Mouse (Mus musculus) G1E (cell line): ENCODE results near the gene Ptprg. TPM values are rescaled to one million over a fixed set of nuclear protein-coding genes. Genes with fewer than 3 reads are reported as not detected.

Experiments used
- ATAC-seq: 2 replicates; pipeline ENCODE4 v1.8.0; 2016; ENCODE audit warnings: mild to moderate bottlenecking; ENCODE audit not compliant: insufficient number of reproducible peaks, poor library complexity, low FRiP score, severe bottlenecking; ENCODE audit errors: extremely low read depth
- DNase-seq: peaks from one replicate; pipeline ENCODE4 v3.0.0; 2012; ENCODE audit warnings: low spot score
- H3K27me3 ChIP-seq: 2 replicates; pipeline ENCODE4 v1.6.1; 2012; ENCODE audit warnings: mild to moderate bottlenecking, low read length, inconsistent platforms; ENCODE audit not compliant: insufficient read depth
- H3K36me3 ChIP-seq: replicated peaks from 2 replicates; pipeline ENCODE3; 2012; ENCODE audit warnings: mild to moderate bottlenecking, inconsistent platforms
- H3K4me1 ChIP-seq: 2 replicates; pipeline ENCODE4 v1.6.1; 2012; ENCODE audit warnings: low read depth, low read length, inconsistent platforms, mixed read lengths; ENCODE audit not compliant: insufficient read depth
- H3K4me3 ChIP-seq: 2 replicates; pipeline ENCODE4 v1.5.1; 2012; ENCODE audit warnings: low read depth, mild to moderate bottlenecking, inconsistent platforms, low read length, moderate library complexity, mixed read lengths
- H3K9me3 ChIP-seq: replicated peaks from 2 replicates; pipeline ENCODE4 v1.6.1; 2012; ENCODE audit warnings: inconsistent platforms
- CTCF ChIP-seq: IDR thresholded peaks from 2 replicates; pipeline ENCODE4 v1.5.1; 2012; ENCODE audit warnings: low read depth, low read length, inconsistent platforms, mixed read lengths
- GATA1 ChIP-seq: IDR thresholded peaks from 2 replicates; pipeline ENCODE4 v1.6.1; 2012; ENCODE audit warnings: borderline replicate concordance, low read length, inconsistent platforms, mixed read lengths
- GATA2 ChIP-seq: IDR thresholded peaks from 2 replicates; pipeline ENCODE4 v1.6.1; 2012; ENCODE audit warnings: low read depth, low read length, inconsistent platforms, borderline replicate concordance
- POLR2AphosphoS5 ChIP-seq: IDR thresholded peaks from 2 replicates; pipeline ENCODE4 v1.6.1; 2012; ENCODE audit warnings: low read depth, low read length, inconsistent platforms; ENCODE audit not compliant: insufficient replicate concordance
- TAL1 ChIP-seq: conservative IDR thresholded peaks from 2 replicates; pipeline ENCODE4 v1.6.1; 2012; ENCODE audit warnings: low read depth, low read length, inconsistent platforms, mixed read lengths
- polyA plus RNA-seq: library from polyadenylated mRNA; stranded (reverse); fragments of >175 nt; gene quantifications from 2 replicates; pipeline ENCODE4 v1.2.3, GENCODE M21; 2012
- total RNA-seq, 2 experiments: library from RNA; stranded (forward) in 1 of 2; stranded (reverse) in 1 of 2; fragments of 200-1000 nt in 1 of 2; fragments of >200 nt in 1 of 2; fragmentation: Nextera tagmentation in 1 of 2; gene quantifications; 2 replicates each; pipeline ENCODE4 v1.2.3; 2014 to 2017

Gene Ptprg
- total and polyA plus RNA-seq, 3 experiments = 0.05 TPM; not detected in 2

DNA sequence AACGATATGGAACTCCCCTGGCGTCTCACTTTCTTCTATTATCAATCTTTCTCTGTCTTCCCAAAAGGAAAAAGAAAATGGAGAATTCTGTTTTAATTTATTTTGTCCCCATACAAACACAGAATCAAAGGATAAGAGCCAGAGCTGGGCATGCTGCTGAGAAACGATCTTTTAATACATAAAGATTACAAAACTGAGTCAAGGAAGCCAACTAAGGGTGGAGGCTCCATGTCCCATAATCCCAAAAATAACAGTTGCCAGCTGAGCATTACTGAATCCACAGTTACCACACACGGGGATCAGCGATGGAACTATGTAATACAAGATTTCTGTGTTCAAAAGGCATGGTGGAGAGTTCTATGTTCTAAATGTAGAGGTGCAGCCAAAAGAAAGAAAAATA, 86.0 kb downstream of the Ptprg start:
- Histone ChIP-seq H3K27me3 (no peaks in the 10 kb centered on the region), H3K9me3 (peaks cover 2% of the 10 kb centered on the region; the same call in 1 of the 2 replicates), H3K36me3 (no peaks in the 10 kb centered on the region), H3K4me3 (no peak overlapping the region), H3K4me1 (no peaks in the 10 kb centered on the region)
- no peak for ATAC-seq
- TF ChIP-seq GATA2 (no peak), GATA1 (no peak), CTCF (no peak), TAL1 (no peak), POLR2AphosphoS5 (no peak)
- no peak for DNase-seq

DNA sequence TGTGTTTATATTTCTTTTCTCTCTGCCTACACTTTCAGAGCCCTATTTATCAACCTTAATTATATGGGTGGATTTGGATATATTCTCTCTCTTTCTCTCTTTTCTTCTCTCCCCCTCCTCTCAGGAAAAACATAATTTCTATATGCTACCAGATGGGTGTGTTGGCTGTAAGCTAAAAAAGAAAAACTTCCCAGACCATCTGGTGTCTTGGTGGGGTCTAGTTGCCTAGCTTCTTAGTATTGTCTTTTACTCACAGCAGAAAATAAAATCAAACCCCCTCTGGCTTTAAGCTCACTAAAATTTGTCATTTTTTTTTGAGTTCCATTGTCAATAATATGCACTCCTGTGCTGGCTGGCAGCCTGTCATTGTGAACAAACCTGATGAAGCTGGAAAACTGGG, 87.0 kb downstream of the Ptprg start:
- Histone ChIP-seq H3K27me3 (no peaks in the 10 kb centered on the region), H3K9me3 (peaks cover 2% of the 10 kb centered on the region; the same call in 1 of the 2 replicates), H3K36me3 (no peaks in the 10 kb centered on the region), H3K4me3 (no peak overlapping the region), H3K4me1 (no peaks in the 10 kb centered on the region)
- TF ChIP-seq TAL1 (no peak), GATA1 (no peak), GATA2 (no peak), POLR2AphosphoS5 (no peak), CTCF (no peak)
- DNase-seq (no peak), ATAC-seq (no peak)

DNA sequence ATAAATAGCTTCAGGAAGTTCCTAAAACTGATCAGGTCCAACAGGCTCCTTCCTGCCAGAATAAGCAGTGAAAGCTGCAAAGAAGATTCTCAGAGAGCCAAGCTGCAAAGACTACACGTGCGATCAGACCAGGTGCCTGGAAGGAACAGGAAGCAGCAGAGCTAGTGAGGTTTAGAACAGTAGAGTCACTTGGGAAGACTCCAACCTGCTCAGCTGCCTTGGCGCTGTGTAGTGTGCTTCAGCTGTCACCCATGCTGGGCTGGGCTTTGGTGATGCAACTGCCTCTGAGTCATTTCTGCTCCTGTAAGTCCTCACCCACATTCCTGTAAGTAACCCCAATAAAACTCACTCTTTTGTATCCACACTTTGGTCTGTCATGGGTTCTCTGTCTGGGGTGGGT, 87.7 kb downstream of the Ptprg start:
- H3K4me1 ChIP-seq = no peaks in the 10 kb centered on the region
- H3K4me3 ChIP-seq = no peak overlapping the region
- peaks cover 2% of the 10 kb centered on the region; the same call in 1 of the 2 replicates for H3K9me3 ChIP-seq
- ATAC-seq (no peak), DNase-seq (no peak)
- no peaks in the 10 kb centered on the region for H3K27me3 ChIP-seq
- H3K36me3 ChIP-seq = no peaks in the 10 kb centered on the region
- TF ChIP-seq GATA2 (no peak), TAL1 (no peak), POLR2AphosphoS5 (no peak), CTCF (no peak), GATA1 (no peak)

DNA sequence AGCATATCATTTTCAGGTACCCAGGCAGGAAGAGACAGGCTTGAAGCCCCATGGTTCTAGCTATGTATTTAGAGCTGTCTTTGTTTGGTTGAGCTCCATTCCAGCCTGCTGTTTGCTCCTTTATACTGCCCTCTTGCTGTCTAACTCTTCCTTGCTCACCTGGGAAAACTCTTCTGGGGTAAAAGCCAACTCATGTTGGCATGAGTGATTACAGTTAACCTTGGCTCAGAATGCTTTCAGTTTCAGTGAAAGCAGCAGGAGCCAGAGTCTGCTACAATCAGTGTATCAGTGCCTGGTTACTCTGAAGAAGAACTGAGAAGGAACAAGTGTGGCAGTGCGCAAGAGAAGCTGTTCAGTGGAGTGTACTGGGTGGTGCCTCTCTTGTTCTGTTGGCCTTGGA, 89.6 kb downstream of the Ptprg start:
- H3K27me3 ChIP-seq = no peaks in the 10 kb centered on the region
- H3K36me3 ChIP-seq = no peaks in the 10 kb centered on the region
- no peaks in the 10 kb centered on the region for H3K4me1 ChIP-seq
- no peak for ATAC-seq
- no peak for DNase-seq
- no peak for TF ChIP-seq TAL1
- no peak for TF ChIP-seq GATA2
- no peak for TF ChIP-seq POLR2AphosphoS5
- TF ChIP-seq GATA1 = no peak
- TF ChIP-seq CTCF = no peak
- H3K4me3 ChIP-seq = no peak overlapping the region
- H3K9me3 ChIP-seq = no peaks in the 10 kb centered on the region; the same call in 1 of the 2 replicates

GRCm38 (mm10) chr14:11657374-11657773, 104.0 kb downstream of the Ptprg start:
- Histone ChIP-seq H3K36me3 (no peaks in the 10 kb centered on the region), H3K27me3 (no peaks in the 10 kb centered on the region), H3K4me3 (no peak overlapping the region), H3K9me3 (no peaks in the 10 kb centered on the region; the same call in 1 of the 2 replicates), H3K4me1 (no peaks in the 10 kb centered on the region)
- no peak for DNase-seq
- TF ChIP-seq POLR2AphosphoS5 (no peak), GATA1 (no peak), CTCF (no peak), GATA2 (no peak), TAL1 (no peak)
- no peak for ATAC-seq

GRCm38 (mm10) chr14:11663661-11664215, 110.4 kb downstream of the Ptprg start:
- peaks cover 12% of the 10 kb centered on the region for H3K9me3 ChIP-seq
- H3K4me1 ChIP-seq = no peaks in the 10 kb centered on the region
- no peaks in the 10 kb centered on the region for H3K36me3 ChIP-seq
- TF ChIP-seq GATA2 (no peak), GATA1 (no peak), TAL1 (no peak), CTCF (no peak), POLR2AphosphoS5 (no peak)
- no peak for DNase-seq
- no peak for ATAC-seq
- no peaks in the 10 kb centered on the region for H3K27me3 ChIP-seq
- H3K4me3 ChIP-seq = no peak overlapping the region
